8 mouse cellular contexts compared by ENCODE assay signal in genomic region chr5:4962063-4962610, GRCm38 (mm10).
DNase-seq lines count a peak whose midpoint lies in the region; ATAC-seq and TF ChIP-seq lines count a peak whose summit lies in the region.

No protein-coding gene starts in this region.

- no peak for TF ChIP-seq POLR2A in kidney, adult 2 months (IDR thresholded peaks at IDR 0.05; ENCODE audit: low read depth, low read length)
- no peak for TF ChIP-seq POLR2A in small intestine, adult 2 months (IDR thresholded peaks at IDR 0.05; ENCODE audit: low read depth, low read length)

- ATAC-seq in limb, embryonic 11.5 days (ENCODE audit: insufficient number of reproducible peaks, low FRiP score, low TSS enrichment, low read depth): peak; percentile 70
- ATAC-seq in midbrain, embryonic 13.5 days: peak; percentile 87

- H3K9me3 ChIP-seq in limb, embryonic 11.5 days (ENCODE audit: control insufficient read depth, low read length): no peaks in the 10 kb centered on the region
- no peaks in the 10 kb centered on the region for H3K9me3 ChIP-seq in midbrain, embryonic 13.5 days

- DNase-seq in A20 (ENCODE audit: low read depth, low spot score): peak; percentile 56
- DNase-seq in adrenal gland, postnatal 10 days: peak; percentile 72
- DNase-seq in embryo, embryonic 9.5 days (ENCODE audit: extremely low spot score): peak; percentile 72
- DNase-seq in heart, adult 8-10 months (ENCODE audit: low spot score): peak; percentile 55
- DNase-seq in kidney, adult 2 months: peak; percentile 65
- peak; percentile 79 for DNase-seq in limb, embryonic 11.5 days (ENCODE audit: low spot score)

- no peak overlapping the region for H3K4me2 ChIP-seq in limb, embryonic 11.5 days (ENCODE audit: low read depth, severe bottlenecking)
- no peak overlapping the region for H3K4me2 ChIP-seq in midbrain, embryonic 13.5 days (replicated peaks)

- H3K4me1 ChIP-seq in kidney, adult 2 months (ENCODE audit: control insufficient read depth, insufficient read depth, low read length): no peaks in the 10 kb centered on the region
- H3K4me1 ChIP-seq in limb, embryonic 11.5 days (ENCODE audit: control insufficient read depth, insufficient read depth, low read length): 0 out of 2 replicates have a peak, but pooled peaks cover 2% of the 10 kb centered on the region
- H3K4me1 ChIP-seq in midbrain, embryonic 13.5 days (replicated peaks): peaks cover 19% of the 10 kb centered on the region
- H3K4me1 ChIP-seq in small intestine, adult 2 months (ENCODE audit: control insufficient read depth, insufficient read depth, insufficient read length, low read length): no peaks in the 10 kb centered on the region

- H3K4me3 ChIP-seq in kidney, adult 2 months (ENCODE audit: insufficient read depth, low read depth, low read length): no peak overlapping the region
- no peak overlapping the region for H3K4me3 ChIP-seq in limb, embryonic 11.5 days (ENCODE audit: low read depth, low read length)
- H3K4me3 ChIP-seq in midbrain, embryonic 13.5 days (replicated peaks): no peak overlapping the region
- no peak overlapping the region for H3K4me3 ChIP-seq in small intestine, adult 2 months (ENCODE audit: low read depth, low read length)

- H3K36me3 ChIP-seq in kidney, adult 2 months (ENCODE audit: control insufficient read depth, insufficient read depth, low read length): no peaks in the 10 kb centered on the region
- H3K36me3 ChIP-seq in limb, embryonic 11.5 days (ENCODE audit: control insufficient read depth, insufficient read depth, low read length): no peaks in the 10 kb centered on the region
- no peaks in the 10 kb centered on the region for H3K36me3 ChIP-seq in midbrain, embryonic 13.5 days
- H3K36me3 ChIP-seq in small intestine, adult 2 months (ENCODE audit: control insufficient read depth, insufficient read depth, low read length): no peaks in the 10 kb centered on the region

- no peak overlapping the region for H3K27ac ChIP-seq in kidney, adult 2 months (ENCODE audit: insufficient read depth, low read depth, low read length)
- no peak overlapping the region for H3K27ac ChIP-seq in limb, embryonic 11.5 days (replicated peaks; ENCODE audit: low read depth, low read length)
- peak overlapping the region; percentile 61 for H3K27ac ChIP-seq in midbrain, embryonic 13.5 days
- no peak overlapping the region for H3K27ac ChIP-seq in small intestine, adult 2 months (ENCODE audit: insufficient read depth, low read depth, low read length)

- H3K9ac ChIP-seq in limb, embryonic 11.5 days (ENCODE audit: low read length): no peak overlapping the region
- H3K9ac ChIP-seq in midbrain, embryonic 13.5 days (replicated peaks): no peak overlapping the region

- TF ChIP-seq CTCF in kidney, adult 2 months (conservative IDR thresholded peaks at IDR 0.05; ENCODE audit: insufficient read depth, insufficient read length, low read depth, low read length): peak; percentile 84
- TF ChIP-seq CTCF in small intestine, adult 2 months (IDR thresholded peaks at IDR 0.05; ENCODE audit: extremely low read depth, insufficient read length, insufficient replicate concordance, low read depth, low read length): peak; percentile 88; the same call in 1 of the 2 replicates

- no peaks in the 10 kb centered on the region for H3K27me3 ChIP-seq in kidney, adult 2 months (replicated peaks; ENCODE audit: control insufficient read depth, insufficient read depth, low read length)
- no peaks in the 10 kb centered on the region for H3K27me3 ChIP-seq in limb, embryonic 11.5 days (ENCODE audit: control insufficient read depth, insufficient read depth, low read length)
- no peaks in the 10 kb centered on the region for H3K27me3 ChIP-seq in midbrain, embryonic 13.5 days
- no peaks in the 10 kb centered on the region for H3K27me3 ChIP-seq in small intestine, adult 2 months (ENCODE audit: control insufficient read depth, insufficient read depth, low read length)

- WGBS in kidney, adult 2 months: 55% methylated on average over 15 of the region's 15 CpGs
- 54% methylated on average over 15 of the region's 15 CpGs for WGBS in limb, embryonic 11.5 days
- WGBS in midbrain, embryonic 13.5 days: 44% methylated on average over 15 of the region's 15 CpGs
- WGBS in small intestine, adult 2 months: 49% methylated on average over 15 of the region's 15 CpGs
